Mouse (Mus musculus): ENCODE data around the gene Rpl19.

GRCm38 (mm10) chr11:97999748-98000147 is 26.8 kb upstream of the Rpl19 start:
- TF ChIP-seq POLR2A (IDR thresholded peaks at IDR 0.05; ENCODE audit: borderline replicate concordance, extremely low read depth, insufficient read depth, insufficient read length, poor library complexity, severe bottlenecking) = no peak
- no peak for TF ChIP-seq CTCF (IDR thresholded peaks at IDR 0.05; ENCODE audit: borderline replicate concordance, extremely low read depth, insufficient read depth, insufficient read length)

Measured in brain, embryonic 14.5 days (tissue).